Mouse (Mus musculus): ENCODE results near the gene Dnmt3a. TPM values are rescaled to one million over a fixed set of nuclear protein-coding genes. Genes with fewer than 3 reads are reported as not detected.
A peak's percentile ranks its signal among the peaks of the same experiment; 100 is the strongest.
"Not testable (repeated sequence)": the region's sequence is repeated elsewhere in the genome, so short reads cannot be mapped to it uniquely, and the experiment has no call there.

The Dnmt3a gene
- polyA plus RNA-seq, 3 experiments from 2014 or later, result 16.8 to 25.5 (median 23.8) TPM

GRCm38 (mm10) chr12:3919423-3919822 is 113.6 kb downstream of the Dnmt3a start:
- no peak for ATAC-seq

GRCm38 (mm10) chr12:3926127-3926526 is 120.3 kb downstream of the Dnmt3a start:
- ATAC-seq, result peak; percentile 67

- no peak for ATAC-seq
Measured at GRCm38 (mm10) chr12:3928841-3929240, 123.0 kb downstream of the Dnmt3a start.

- ATAC-seq, result not testable (repeated sequence)
Measured at GRCm38 (mm10) chr12:3930090-3930865, 124.5 kb downstream of the Dnmt3a start.

GRCm38 (mm10) chr12:3942026-3942425 is 136.2 kb downstream of the Dnmt3a start:
- no peak for ATAC-seq

- no peak for ATAC-seq
Measured at GRCm38 (mm10) chr12:3944454-3945073, 138.8 kb downstream of the Dnmt3a start.

GRCm38 (mm10) chr12:3947503-3947902 is 141.7 kb downstream of the Dnmt3a start:
- no peak for ATAC-seq

- ATAC-seq, result no peak
Measured at GRCm38 (mm10) chr12:3954651-3955050, 148.8 kb downstream of the Dnmt3a start, which contains the start of gene Pomc. Pomc (plus strand) TSS chr12:3954951.

- no peak for ATAC-seq
Measured at GRCm38 (mm10) chr12:3955371-3955770, 149.6 kb downstream of the Dnmt3a start.

GRCm38 (mm10) chr12:3956351-3956750 is 150.5 kb downstream of the Dnmt3a start:
- ATAC-seq, result no peak

GRCm38 (mm10) chr12:3959791-3960543 is 154.2 kb downstream of the Dnmt3a start:
- peak; percentile 93 for ATAC-seq

- ATAC-seq, result no peak
Measured at GRCm38 (mm10) chr12:3960553-3960952, 154.7 kb downstream of the Dnmt3a start.

Other genes starting within 250 kb of the Dnmt3a start
- 10 to 100 TPM; 16.7 to 34.2 (median 33.7) TPM for gene Dtnb, start 233.6 kb upstream of the Dnmt3a start, polyA plus RNA-seq (2017; shearing (Covaris generic))
- gene Pomc, start 148.9 kb downstream of the Dnmt3a start, polyA plus RNA-seq (2017; shearing (Covaris generic)), result 1 to 10 TPM; 1.3 to 2.6 (median 1.4) TPM
- gene Efr3b, start 232.9 kb downstream of the Dnmt3a start, polyA plus RNA-seq (2017; shearing (Covaris generic)), result under 1 TPM in 2 of 3 experiments, not detected in 1; 0.29 to 0.43 TPM